Mouse (Mus musculus) embryonic facial prominence, embryonic 13.5 days (tissue): ENCODE measurements around the gene Esyt2. TPM values are rescaled to one million over a fixed set of nuclear protein-coding genes. Genes with fewer than 3 reads are reported as not detected.
"Not testable (repeated sequence)": the region's sequence is repeated elsewhere in the genome, so short reads cannot be mapped to it uniquely, and the experiment has no call there.

Source experiments
- ATAC-seq: fragments of 200-750 bp; cut with Nextera tagmentation; 2 replicates; pipeline ENCODE4 v1.8.0; 2017; ENCODE audit warnings: low read depth; ENCODE audit not compliant: insufficient number of reproducible peaks, insufficient read depth, low FRiP score, low TSS enrichment
- H3K27ac ChIP-seq: fragments of 300-500 bp; sonication (generic); 2 replicates; pipeline ENCODE4 v1.5.1; 2015; ENCODE audit warnings: moderate library complexity, mild to moderate bottlenecking, inconsistent platforms
- H3K27me3 ChIP-seq: fragments of 300-500 bp; sonication (generic); 2 replicates; pipeline ENCODE4 v1.6.1; 2015; ENCODE audit warnings: mild to moderate bottlenecking, inconsistent platforms
- H3K36me3 ChIP-seq: fragments of 300-500 bp; sonication (generic); 2 replicates; pipeline ENCODE4 v1.6.1; 2015; ENCODE audit warnings: mild to moderate bottlenecking, inconsistent platforms
- H3K4me1 ChIP-seq: fragments of 300-500 bp; sonication (generic); 2 replicates; pipeline ENCODE4 v1.6.1; 2015; ENCODE audit warnings: inconsistent platforms
- H3K4me2 ChIP-seq: fragments of 300-500 bp; sonication (generic); 2 replicates; pipeline ENCODE4 v1.6.1; 2015; ENCODE audit warnings: moderate library complexity, mild to moderate bottlenecking, inconsistent platforms
- H3K4me3 ChIP-seq: fragments of 300-500 bp; sonication (generic); 2 replicates; pipeline ENCODE4 v1.5.1; 2015; ENCODE audit warnings: mild to moderate bottlenecking, inconsistent platforms
- H3K9ac ChIP-seq: fragments of 300-500 bp; sonication (generic); 2 replicates; pipeline ENCODE4 v1.6.1; 2015; ENCODE audit warnings: mild to moderate bottlenecking, inconsistent platforms
- H3K9me3 ChIP-seq: fragments of 300-500 bp; sonication (generic); 2 replicates; pipeline ENCODE4 v1.6.1; 2016; ENCODE audit warnings: inconsistent platforms
- WGBS: fragments of 180-500 bp; shearing (Covaris S2); methylation state at CpG from one replicate; pipeline ENCODE4 v1.1.7; 2015; ENCODE audit warnings: mixed read lengths; 5-methylcytosine and 5-hydroxymethylcytosine counted together
- polyA plus RNA-seq: library from polyadenylated mRNA; unstranded; fragments of >200 nt; fragmentation: Nextera tagmentation; extraction: Ambion mirVana; gene quantifications from 2 replicates; pipeline ENCODE4 v1.2.1, GENCODE M21; 2015

Gene Esyt2
- polyA plus RNA-seq, 1 experiment from 2014 or later: 17.1 TPM

DNA sequence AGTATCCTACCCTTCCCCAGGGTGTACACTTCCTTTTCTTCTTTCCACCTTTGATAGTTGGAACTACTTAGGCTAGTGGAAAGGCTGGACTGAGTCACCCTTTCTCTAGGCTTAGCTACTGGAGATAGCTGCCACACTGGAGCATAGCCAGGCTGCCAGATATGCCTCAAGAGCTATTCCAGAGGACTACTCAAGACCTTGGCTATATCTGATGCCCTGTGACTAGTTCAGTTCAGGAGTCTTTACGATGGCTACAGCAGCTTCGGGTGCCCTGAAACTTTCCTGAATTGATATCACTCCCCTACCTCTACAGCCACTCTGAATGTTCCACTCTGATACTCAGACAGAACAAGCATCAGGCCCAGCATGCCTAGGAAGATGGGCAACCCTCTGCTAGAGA is 16.2 kb upstream of the Esyt2 start:
- Histone ChIP-seq H3K9ac (no peak overlapping the region), H3K27ac (no peak overlapping the region), H3K27me3 (no peaks in the 10 kb centered on the region), H3K4me2 (no peak overlapping the region), H3K4me1 (no peaks in the 10 kb centered on the region), H3K9me3 (no peaks in the 10 kb centered on the region), H3K4me3 (no peak overlapping the region), H3K36me3 (no peaks in the 10 kb centered on the region)
- ATAC-seq: no peak
- 80% methylated on average over 2 of the region's 2 CpGs for WGBS

- Histone ChIP-seq H3K36me3 (no peaks in the 10 kb centered on the region), H3K9me3 (no peaks in the 10 kb centered on the region), H3K4me3 (no peak overlapping the region), H3K9ac (no peak overlapping the region), H3K4me2 (no peak overlapping the region), H3K27me3 (no peaks in the 10 kb centered on the region), H3K4me1 (no peaks in the 10 kb centered on the region), H3K27ac (no peak overlapping the region)
- ATAC-seq: no peak
- WGBS: 77% methylated on average over 2 of the region's 2 CpGs
Observed at GRCm38 (mm10) chr12:116265275-116265674, 15.7 kb upstream of the Esyt2 start.

- no peak for ATAC-seq
- no peak overlapping the region for H3K9ac ChIP-seq
- no peak overlapping the region for H3K4me2 ChIP-seq
- no peaks in the 10 kb centered on the region for H3K4me1 ChIP-seq
- H3K4me3 ChIP-seq: no peak overlapping the region
- WGBS: 81% methylated on average over 5 of the region's 5 CpGs
- no peaks in the 10 kb centered on the region for H3K36me3 ChIP-seq
- H3K27ac ChIP-seq: no peak overlapping the region
- no peaks in the 10 kb centered on the region for H3K27me3 ChIP-seq
- H3K9me3 ChIP-seq: no peaks in the 10 kb centered on the region
Observed at GRCm38 (mm10) chr12:116269450-116269849, 11.5 kb upstream of the Esyt2 start.

GRCm38 (mm10) chr12:116270538-116270937 is 10.5 kb upstream of the Esyt2 start:
- no peak overlapping the region for H3K9ac ChIP-seq
- H3K4me1 ChIP-seq: no peaks in the 10 kb centered on the region
- no peak overlapping the region for H3K4me3 ChIP-seq
- H3K4me2 ChIP-seq: no peak overlapping the region
- H3K36me3 ChIP-seq: no peaks in the 10 kb centered on the region
- no peaks in the 10 kb centered on the region for H3K9me3 ChIP-seq
- ATAC-seq: no peak
- H3K27me3 ChIP-seq: no peaks in the 10 kb centered on the region
- WGBS: 68% methylated on average over 1 of the region's 1 CpGs
- H3K27ac ChIP-seq: no peak overlapping the region

DNA sequence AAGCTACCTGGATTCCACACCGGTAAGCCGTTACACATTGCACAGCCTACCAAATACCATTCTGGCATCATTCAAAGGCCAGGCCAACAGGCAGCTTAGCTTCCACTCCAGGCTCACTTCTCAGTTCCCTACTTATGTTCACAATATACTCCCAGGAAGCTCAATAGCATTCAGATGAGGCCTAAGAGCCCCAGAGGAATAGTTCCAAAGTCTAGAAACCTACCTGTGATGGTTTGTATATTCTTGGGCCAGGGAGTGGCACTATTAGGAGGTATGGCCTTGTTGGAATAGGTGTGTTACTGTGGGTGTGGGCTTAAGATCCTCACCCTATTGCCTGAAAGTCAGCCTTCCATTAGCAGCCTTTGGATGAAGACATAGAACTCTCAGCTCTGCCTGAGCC is 9.9 kb upstream of the Esyt2 start:
- no peaks in the 10 kb centered on the region for H3K27me3 ChIP-seq
- H3K4me2 ChIP-seq: no peak overlapping the region
- no peaks in the 10 kb centered on the region for H3K9me3 ChIP-seq
- H3K4me1 ChIP-seq: no peaks in the 10 kb centered on the region
- no peak overlapping the region for H3K27ac ChIP-seq
- WGBS: 88% methylated on average over 2 of the region's 2 CpGs
- no peak overlapping the region for H3K9ac ChIP-seq
- ATAC-seq: no peak
- H3K36me3 ChIP-seq: no peaks in the 10 kb centered on the region
- H3K4me3 ChIP-seq: no peak overlapping the region

DNA sequence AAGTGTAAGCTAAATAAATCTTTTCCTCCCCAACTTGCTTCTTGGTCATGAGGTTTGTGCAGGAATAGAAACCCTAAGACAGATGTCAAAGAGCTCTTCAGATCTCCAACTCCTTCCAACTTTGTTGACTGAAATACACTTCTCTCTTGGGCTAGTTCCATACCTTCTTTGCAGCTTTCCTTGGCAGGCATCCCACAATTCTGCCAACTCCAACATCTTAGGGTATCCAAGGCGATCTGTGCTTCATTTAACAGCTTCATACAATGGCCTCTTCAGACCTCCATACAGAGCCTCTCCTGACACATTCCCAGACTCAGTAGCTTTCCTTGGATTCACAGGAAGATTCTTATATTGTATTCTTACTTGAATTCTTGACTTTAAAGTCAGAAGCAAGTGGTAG is 7.3 kb upstream of the Esyt2 start:
- Histone ChIP-seq H3K4me2 (no peak overlapping the region), H3K4me1 (no peaks in the 10 kb centered on the region), H3K4me3 (no peak overlapping the region), H3K9ac (no peak overlapping the region), H3K9me3 (no peaks in the 10 kb centered on the region), H3K36me3 (no peaks in the 10 kb centered on the region), H3K27ac (no peak overlapping the region), H3K27me3 (no peaks in the 10 kb centered on the region)
- no peak for ATAC-seq
- WGBS: 55% methylated on average over 1 of the region's 1 CpGs

- H3K4me2 ChIP-seq, H3K27me3 ChIP-seq, H3K27ac ChIP-seq, H3K4me3 ChIP-seq, H3K4me1 ChIP-seq, H3K9me3 ChIP-seq, H3K9ac ChIP-seq, ATAC-seq, H3K36me3 ChIP-seq: not testable (repeated sequence)
- 55% methylated on average over 2 of the region's 2 CpGs for WGBS
Observed at GRCm38 (mm10) chr12:116275086-116275485, 5.9 kb upstream of the Esyt2 start, which contains the start of gene Gm11027. Gm11027 (plus strand) TSS chr12:116275386.

DNA sequence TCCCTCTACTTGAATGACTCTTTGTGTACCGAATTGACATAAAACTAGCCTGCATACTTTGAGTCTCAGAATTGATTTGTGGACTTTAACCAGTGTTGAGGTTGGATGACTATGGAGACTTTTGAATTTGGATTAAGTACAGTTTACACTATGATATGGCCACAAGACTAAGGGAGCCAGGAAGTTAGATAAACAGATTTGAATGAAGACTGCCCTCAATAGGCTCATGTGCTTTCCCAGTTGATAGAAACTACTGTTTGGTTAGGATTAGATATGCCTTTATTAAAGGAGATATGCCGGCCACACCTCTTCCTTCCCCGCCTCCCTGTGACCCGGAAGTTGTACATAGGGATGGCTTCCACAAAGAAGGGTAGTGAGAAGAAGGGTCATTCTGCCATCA is 5.4 kb upstream of the Esyt2 start:
- Histone ChIP-seq H3K4me1 (no peaks in the 10 kb centered on the region), H3K4me3 (no peak overlapping the region), H3K36me3 (no peaks in the 10 kb centered on the region), H3K9me3 (no peaks in the 10 kb centered on the region), H3K9ac (no peak overlapping the region), H3K4me2 (no peak overlapping the region), H3K27ac (no peak overlapping the region), H3K27me3 (no peaks in the 10 kb centered on the region)
- no peak for ATAC-seq
- 87% methylated on average over 4 of the region's 4 CpGs for WGBS

GRCm38 (mm10) chr12:116276961-116277360 is 4.0 kb upstream of the Esyt2 start:
- no peaks in the 10 kb centered on the region for H3K36me3 ChIP-seq
- H3K9me3 ChIP-seq: no peaks in the 10 kb centered on the region
- no peak for ATAC-seq
- H3K27ac ChIP-seq: no peak overlapping the region
- H3K4me2 ChIP-seq: no peak overlapping the region
- peaks cover 3% of the 10 kb centered on the region; the same call in 1 of the 2 replicates for H3K4me1 ChIP-seq
- no peak overlapping the region for H3K4me3 ChIP-seq
- no peak overlapping the region for H3K9ac ChIP-seq
- 71% methylated on average over 2 of the region's 2 CpGs for WGBS
- no peaks in the 10 kb centered on the region for H3K27me3 ChIP-seq

DNA sequence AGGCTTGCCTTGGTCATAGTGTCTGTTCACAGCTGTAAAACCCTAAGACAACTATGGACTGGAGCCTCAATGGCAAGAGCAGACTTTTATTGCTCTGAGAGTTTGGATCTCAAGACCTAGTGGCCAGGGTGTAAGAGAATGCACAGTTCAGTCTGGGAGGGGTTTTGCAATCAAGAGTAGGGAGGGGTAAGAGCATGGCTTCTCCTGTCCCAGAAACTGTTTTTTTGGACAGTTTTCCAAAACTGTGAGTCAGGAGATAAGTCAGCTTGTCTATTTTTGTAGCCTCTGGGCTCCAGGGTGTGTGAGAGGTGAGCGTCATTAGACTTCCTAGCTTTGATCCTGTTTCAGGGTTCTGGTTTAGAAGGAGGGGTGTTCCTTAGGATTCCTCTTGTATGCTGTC is 2.5 kb upstream of the Esyt2 start:
- Histone ChIP-seq H3K9ac (no peak overlapping the region), H3K27ac (no peak overlapping the region), H3K4me2 (no peak overlapping the region), H3K36me3 (no peaks in the 10 kb centered on the region), H3K4me3 (no peak overlapping the region), H3K4me1 (peaks cover 10% of the 10 kb centered on the region), H3K27me3 (no peaks in the 10 kb centered on the region), H3K9me3 (no peaks in the 10 kb centered on the region)
- ATAC-seq: no peak
- WGBS: 89% methylated on average over 1 of the region's 1 CpGs

GRCm38 (mm10) chr12:116279181-116279580 is 1.8 kb upstream of the Esyt2 start:
- no peak overlapping the region for H3K27ac ChIP-seq
- no peak for ATAC-seq
- H3K9me3 ChIP-seq: no peaks in the 10 kb centered on the region
- peaks cover 10% of the 10 kb centered on the region for H3K4me1 ChIP-seq
- H3K9ac ChIP-seq: no peak overlapping the region
- H3K27me3 ChIP-seq: no peaks in the 10 kb centered on the region
- no peaks in the 10 kb centered on the region for H3K36me3 ChIP-seq
- 92% methylated on average over 2 of the region's 2 CpGs for WGBS
- H3K4me3 ChIP-seq: no peak overlapping the region
- H3K4me2 ChIP-seq: no peak overlapping the region

DNA sequence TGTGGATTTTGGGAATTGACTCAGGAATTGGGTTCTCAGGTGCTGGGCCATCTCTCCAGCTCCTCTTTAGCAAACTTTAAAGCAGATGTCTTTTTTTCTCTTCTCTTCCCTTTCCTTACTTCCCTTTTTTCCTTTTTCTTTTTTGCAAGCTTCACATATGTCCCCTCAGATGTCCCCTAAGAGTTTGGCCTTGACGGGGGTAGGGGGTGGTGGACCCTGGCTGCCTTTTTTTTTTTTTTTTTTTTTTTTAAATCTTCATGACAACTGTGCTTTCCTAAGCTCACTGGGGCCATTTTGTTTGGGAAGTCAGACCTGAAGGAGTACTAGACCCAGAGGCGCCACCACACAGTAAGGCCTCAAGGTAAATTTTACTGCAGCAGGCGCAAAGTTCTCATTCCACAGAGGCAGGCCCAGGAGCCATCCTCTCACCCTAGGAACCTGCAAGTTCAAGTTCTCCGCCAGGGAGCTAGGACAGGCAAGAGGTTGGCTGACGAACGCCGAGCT is 795 bp upstream of the Esyt2 start:
- no peaks in the 10 kb centered on the region for H3K9me3 ChIP-seq
- H3K4me2 ChIP-seq: peak overlapping the region; percentile 66
- H3K9ac ChIP-seq: peak overlapping the region; percentile 96
- ATAC-seq: no peak
- peak overlapping the region; percentile 97 for H3K27ac ChIP-seq
- H3K4me3 ChIP-seq: peak overlapping the region; percentile 94
- 5% methylated on average over 7 of the region's 7 CpGs for WGBS
- H3K36me3 ChIP-seq: no peaks in the 10 kb centered on the region
- H3K27me3 ChIP-seq: no peaks in the 10 kb centered on the region
- peaks cover 10% of the 10 kb centered on the region for H3K4me1 ChIP-seq
